Mouse (Mus musculus) cerebral cortex, adult 2 months (tissue): ENCODE data around the gene Dcaf5.

Experiments used
- WGBS: fragments of 180-500 bp; shearing (Covaris S2); methylation state at CpG from one replicate; pipeline ENCODE4 v1.1.7; 2018; 5-methylcytosine and 5-hydroxymethylcytosine counted together

The Dcaf5 gene

GRCm38 (mm10) chr12:80436336-80436976 lies at the start of gene Dcaf5:
Gene Dcaf5 (minus strand): TSS chr12:80436601.
- WGBS: under 1% methylated on average over 77 of the region's 79 CpGs

GRCm38 (mm10) chr12:80483397-80483796 lies 47.0 kb upstream of the Dcaf5 start:
- WGBS: 52% methylated on average over 3 of the region's 3 CpGs

GRCm38 (mm10) chr12:80479986-80480385 lies 43.6 kb upstream of the Dcaf5 start:
- WGBS: 77% methylated on average over 3 of the region's 3 CpGs

- 72% methylated on average over 3 of the region's 3 CpGs for WGBS
These were observed 37.3 kb upstream of the Dcaf5 start for GRCm38 (mm10) chr12:80473731-80474130.

- 54% methylated on average over 4 of the region's 4 CpGs for WGBS
These were observed 35.5 kb upstream of the Dcaf5 start for GRCm38 (mm10) chr12:80471926-80472325.

- 61% methylated on average over 2 of the region's 2 CpGs for WGBS
These were observed 33.8 kb upstream of the Dcaf5 start for GRCm38 (mm10) chr12:80470206-80470605.

- under 1% methylated on average over 17 of the region's 17 CpGs for WGBS
These were observed 27.4 kb upstream of the Dcaf5 start for GRCm38 (mm10) chr12:80463666-80464269.

- under 1% methylated on average over 45 of the region's 45 CpGs for WGBS
These were observed 26.7 kb upstream of the Dcaf5 start, which contains the start of gene Exd2 for GRCm38 (mm10) chr12:80462942-80463651. Gene Exd2 (plus strand): TSS chr12:80463095.

- WGBS: 7% methylated on average over 10 of the region's 10 CpGs
These were observed 26.0 kb upstream of the Dcaf5 start for GRCm38 (mm10) chr12:80462292-80462896.

- 59% methylated on average over 5 of the region's 5 CpGs for WGBS
These were observed 21.6 kb upstream of the Dcaf5 start for GRCm38 (mm10) chr12:80458033-80458432.

GRCm38 (mm10) chr12:80453506-80453905 lies 17.1 kb upstream of the Dcaf5 start:
- 89% methylated on average over 1 of the region's 1 CpGs for WGBS

- 87% methylated on average over 9 of the region's 9 CpGs for WGBS
These were observed 8.2 kb upstream of the Dcaf5 start for GRCm38 (mm10) chr12:80444525-80445109.

GRCm38 (mm10) chr12:80440957-80441356 lies 4.6 kb upstream of the Dcaf5 start:
- 83% methylated on average over 2 of the region's 2 CpGs for WGBS

GRCm38 (mm10) chr12:80437051-80437675 lies 762 bp upstream of the Dcaf5 start:
- 52% methylated on average over 4 of the region's 4 CpGs for WGBS

GRCm38 (mm10) chr12:80435887-80436286 lies 514 bp downstream of the Dcaf5 start:
- WGBS: 0% methylated on average over 8 of the region's 10 CpGs

GRCm38 (mm10) chr12:80434961-80435691 lies 1.3 kb downstream of the Dcaf5 start:
- WGBS: under 1% methylated on average over 62 of the region's 64 CpGs

- WGBS: 1% methylated on average over 10 of the region's 10 CpGs
These were observed 1.8 kb downstream of the Dcaf5 start for GRCm38 (mm10) chr12:80434601-80434960.

- WGBS: 42% methylated on average over 4 of the region's 4 CpGs
These were observed 3.1 kb downstream of the Dcaf5 start for GRCm38 (mm10) chr12:80433266-80433665.

- 78% methylated on average over 3 of the region's 3 CpGs for WGBS
These were observed 8.7 kb downstream of the Dcaf5 start for GRCm38 (mm10) chr12:80427683-80428082.

- 57% methylated on average over 2 of the region's 2 CpGs for WGBS
These were observed 21.3 kb downstream of the Dcaf5 start for GRCm38 (mm10) chr12:80415100-80415499.

GRCm38 (mm10) chr12:80410855-80411254 lies 25.5 kb downstream of the Dcaf5 start:
- 85% methylated on average over 8 of the region's 8 CpGs for WGBS
